Mouse (Mus musculus) neural tube, embryonic 12.5 days (tissue): ENCODE data around the gene Hoxb1. TPM values are rescaled to one million over a fixed set of nuclear protein-coding genes. Genes with fewer than 3 reads are reported as not detected.

Experiments
- ATAC-seq: fragments of 200-750 bp; cut with Nextera tagmentation; 2 replicates; pipeline ENCODE4 v1.8.0; 2017; ENCODE audit warnings: low read depth, mild to moderate bottlenecking, moderate TSS enrichment, moderate library complexity; ENCODE audit not compliant: low FRiP score
- H3K27ac ChIP-seq: fragments of 300-500 bp; sonication (generic); 2 replicates; pipeline ENCODE4 v1.5.1; 2016
- H3K27me3 ChIP-seq: fragments of 300-500 bp; sonication (generic); replicated peaks from 2 replicates; pipeline ENCODE4 v1.6.1; 2016; ENCODE audit warnings: mild to moderate bottlenecking
- H3K36me3 ChIP-seq: fragments of 300-500 bp; sonication (generic); 2 replicates; pipeline ENCODE4 v1.6.1; 2016; ENCODE audit warnings: mild to moderate bottlenecking
- H3K4me1 ChIP-seq: fragments of 300-500 bp; sonication (generic); 2 replicates; pipeline ENCODE4 v1.6.1; 2016
- H3K4me2 ChIP-seq: fragments of 300-500 bp; sonication (generic); replicated peaks from 2 replicates; pipeline ENCODE4 v1.6.1; 2016; ENCODE audit warnings: mild to moderate bottlenecking
- H3K4me3 ChIP-seq: fragments of 300-500 bp; sonication (generic); 2 replicates; pipeline ENCODE4 v1.5.1; 2016
- H3K9ac ChIP-seq: fragments of 300-500 bp; sonication (generic); 2 replicates; pipeline ENCODE4 v1.6.1; 2016; ENCODE audit warnings: mild to moderate bottlenecking
- H3K9me3 ChIP-seq: fragments of 300-500 bp; sonication (generic); 2 replicates; pipeline ENCODE4 v1.6.1; 2016; ENCODE audit warnings: mild to moderate bottlenecking
- WGBS: fragments of 180-500 bp; shearing (Covaris S2); methylation state at CpG from one replicate; pipeline ENCODE4 v1.1.7; 2016; 5-methylcytosine and 5-hydroxymethylcytosine counted together
- polyA plus RNA-seq: library from polyadenylated mRNA; unstranded; fragments of >200 nt; fragmentation: Nextera tagmentation; extraction: Ambion mirVana; gene quantifications from 2 replicates; pipeline ENCODE4 v1.2.1, GENCODE M21; 2016

Gene Hoxb1
- polyA plus RNA-seq, 1 experiment from 2014 or later: 8.1 TPM

- peak overlapping the region; percentile 59 for H3K4me3 ChIP-seq
- peaks cover 33% of the 10 kb centered on the region for H3K36me3 ChIP-seq
- WGBS: 2% methylated on average over 45 of the region's 45 CpGs
- H3K27ac ChIP-seq: peak overlapping the region; percentile 100
- no peaks in the 10 kb centered on the region for H3K27me3 ChIP-seq
- peaks cover 88% of the 10 kb centered on the region for H3K4me1 ChIP-seq
- no peak for ATAC-seq
- H3K9ac ChIP-seq: peak overlapping the region; percentile 100
- H3K9me3 ChIP-seq: no peaks in the 10 kb centered on the region
- H3K4me2 ChIP-seq: peak overlapping the region; percentile 100
These were observed 19.4 kb upstream of the Hoxb1 start for GRCm38 (mm10) chr11:96345893-96346806.

GRCm38 (mm10) chr11:96346916-96347520 lies 18.5 kb upstream of the Hoxb1 start:
- H3K27ac ChIP-seq: peak overlapping the region; percentile 100
- H3K9ac ChIP-seq: peak overlapping the region; percentile 100
- peaks cover 84% of the 10 kb centered on the region for H3K4me1 ChIP-seq
- no peaks in the 10 kb centered on the region for H3K27me3 ChIP-seq
- no peak for ATAC-seq
- peaks cover 28% of the 10 kb centered on the region for H3K36me3 ChIP-seq
- no peaks in the 10 kb centered on the region for H3K9me3 ChIP-seq
- 22% methylated on average over 5 of the region's 5 CpGs for WGBS
- H3K4me3 ChIP-seq: no peak overlapping the region
- peak overlapping the region; percentile 100 for H3K4me2 ChIP-seq

GRCm38 (mm10) chr11:96347717-96348116 lies 17.8 kb upstream of the Hoxb1 start:
- Histone ChIP-seq H3K9ac (peak overlapping the region; percentile 100), H3K4me2 (peak overlapping the region; percentile 61), H3K27me3 (no peaks in the 10 kb centered on the region), H3K4me1 (peaks cover 79% of the 10 kb centered on the region), H3K4me3 (peak overlapping the region; percentile 29), H3K9me3 (no peaks in the 10 kb centered on the region), H3K27ac (peak overlapping the region; percentile 92), H3K36me3 (peaks cover 25% of the 10 kb centered on the region)
- 5% methylated on average over 4 of the region's 4 CpGs for WGBS
- ATAC-seq: no peak

GRCm38 (mm10) chr11:96348141-96348928 lies 17.2 kb upstream of the Hoxb1 start:
- ATAC-seq: no peak
- Histone ChIP-seq H3K27me3 (no peaks in the 10 kb centered on the region), H3K4me1 (peaks cover 73% of the 10 kb centered on the region), H3K27ac (peak overlapping the region; percentile 92), H3K9ac (peak overlapping the region; percentile 100), H3K4me3 (peak overlapping the region; percentile 29), H3K9me3 (no peaks in the 10 kb centered on the region), H3K4me2 (peak overlapping the region; percentile 61), H3K36me3 (peaks cover 30% of the 10 kb centered on the region)
- WGBS: 2% methylated on average over 21 of the region's 21 CpGs

GRCm38 (mm10) chr11:96348988-96349387 lies 16.6 kb upstream of the Hoxb1 start:
- H3K9me3 ChIP-seq: no peaks in the 10 kb centered on the region
- peaks cover 67% of the 10 kb centered on the region for H3K4me1 ChIP-seq
- no peak for ATAC-seq
- H3K27ac ChIP-seq: peak overlapping the region; percentile 92
- H3K4me3 ChIP-seq: peak overlapping the region; percentile 29
- peak overlapping the region; percentile 61 for H3K4me2 ChIP-seq
- no peaks in the 10 kb centered on the region for H3K27me3 ChIP-seq
- 4% methylated on average over 3 of the region's 3 CpGs for WGBS
- peak overlapping the region; percentile 100 for H3K9ac ChIP-seq
- H3K36me3 ChIP-seq: peaks cover 31% of the 10 kb centered on the region

GRCm38 (mm10) chr11:96349491-96350340 lies 15.8 kb upstream of the Hoxb1 start:
- peak overlapping the region; percentile 29 for H3K4me3 ChIP-seq
- no peaks in the 10 kb centered on the region for H3K27me3 ChIP-seq
- WGBS: 2% methylated on average over 14 of the region's 14 CpGs
- H3K4me2 ChIP-seq: peak overlapping the region; percentile 61
- H3K9me3 ChIP-seq: no peaks in the 10 kb centered on the region
- H3K36me3 ChIP-seq: peaks cover 27% of the 10 kb centered on the region
- peaks cover 59% of the 10 kb centered on the region for H3K4me1 ChIP-seq
- peak overlapping the region; percentile 100 for H3K9ac ChIP-seq
- H3K27ac ChIP-seq: peak overlapping the region; percentile 92
- ATAC-seq: no peak

GRCm38 (mm10) chr11:96350341-96350624 lies 15.3 kb upstream of the Hoxb1 start, which contains the start of gene Hoxb2:
TSS of gene Hoxb2 (plus strand) at chr11:96350525.
- Histone ChIP-seq H3K27ac (peak within 1 kb of the TSS; percentile 96), H3K4me3 (peak within 1 kb of the TSS; percentile 99), H3K36me3 (peaks cover 23% of the 10 kb centered on the region), H3K4me2 (peak within 1 kb of the TSS; percentile 93), H3K4me1 (peaks cover 55% of the 10 kb centered on the region), H3K27me3 (no peaks in the 10 kb centered on the region), H3K9ac (peak within 1 kb of the TSS; percentile 100), H3K9me3 (no peaks in the 10 kb centered on the region)
- no peak for ATAC-seq
- 3% methylated on average over 2 of the region's 2 CpGs for WGBS

- H3K27me3 ChIP-seq: no peaks in the 10 kb centered on the region
- peak overlapping the region; percentile 99; the same call in 1 of the 2 replicates for H3K4me3 ChIP-seq
- ATAC-seq: no peak
- peaks cover 17% of the 10 kb centered on the region for H3K36me3 ChIP-seq
- H3K4me1 ChIP-seq: peaks cover 50% of the 10 kb centered on the region
- peak overlapping the region; percentile 96 for H3K27ac ChIP-seq
- 2% methylated on average over 2 of the region's 2 CpGs for WGBS
- H3K4me2 ChIP-seq: peak overlapping the region; percentile 93
- no peaks in the 10 kb centered on the region for H3K9me3 ChIP-seq
- H3K9ac ChIP-seq: peak overlapping the region; percentile 100
These were observed 14.8 kb upstream of the Hoxb1 start for GRCm38 (mm10) chr11:96350791-96351190.

GRCm38 (mm10) chr11:96351312-96351711 lies 14.2 kb upstream of the Hoxb1 start:
- no peak for ATAC-seq
- Histone ChIP-seq H3K27ac (peak overlapping the region; percentile 96), H3K4me2 (peak overlapping the region; percentile 93), H3K27me3 (no peaks in the 10 kb centered on the region), H3K4me1 (peaks cover 50% of the 10 kb centered on the region), H3K4me3 (peak overlapping the region; percentile 99), H3K9ac (peak overlapping the region; percentile 100), H3K9me3 (no peaks in the 10 kb centered on the region), H3K36me3 (peaks cover 12% of the 10 kb centered on the region)
- WGBS: 2% methylated on average over 11 of the region's 11 CpGs

- peaks cover 47% of the 10 kb centered on the region for H3K4me1 ChIP-seq
- H3K4me2 ChIP-seq: peak overlapping the region; percentile 93
- H3K4me3 ChIP-seq: peak overlapping the region; percentile 99
- H3K27ac ChIP-seq: peak overlapping the region; percentile 96
- peak overlapping the region; percentile 100 for H3K9ac ChIP-seq
- no peak; the same call in 1 of the 2 replicates for ATAC-seq
- 3% methylated on average over 22 of the region's 22 CpGs for WGBS
- H3K9me3 ChIP-seq: no peaks in the 10 kb centered on the region
- H3K36me3 ChIP-seq: peaks cover 9% of the 10 kb centered on the region
- H3K27me3 ChIP-seq: no peaks in the 10 kb centered on the region
These were observed 13.7 kb upstream of the Hoxb1 start for GRCm38 (mm10) chr11:96351831-96352230.
